Mouse (Mus musculus) urinary bladder, postnatal 4 days (tissue): ENCODE data around the gene Rgs3.
"Not testable (repeated sequence)": the region's sequence is repeated elsewhere in the genome, so short reads cannot be mapped to it uniquely, and the experiment has no call there.

Source experiments
- DNase-seq, 2 experiments: peaks; one replicate each; pipeline ENCODE4 v3.0.0; 2021 to 2022; ENCODE audit warnings: low spot score in 2 of 2

The Rgs3 gene

GRCm38 (mm10) chr4:62551966-62552365 is 7.7 kb upstream of the Rgs3 start:
- DNase-seq: no peak

- no peak for DNase-seq
These were observed 2.2 kb upstream of the Rgs3 start for GRCm38 (mm10) chr4:62557436-62557835.

- peak; percentile 47 to 73 for DNase-seq
These were observed 1.4 kb downstream of the Rgs3 start for GRCm38 (mm10) chr4:62560963-62561629.

GRCm38 (mm10) chr4:62561630-62562001 is 2.0 kb downstream of the Rgs3 start:
- DNase-seq: no peak

- no peak for DNase-seq
These were observed 2.4 kb downstream of the Rgs3 start for GRCm38 (mm10) chr4:62562006-62562405.

GRCm38 (mm10) chr4:62566530-62566929 is 6.9 kb downstream of the Rgs3 start:
- DNase-seq: no peak

- no peak for DNase-seq
These were observed 8.0 kb downstream of the Rgs3 start for GRCm38 (mm10) chr4:62567696-62568095.

GRCm38 (mm10) chr4:62568359-62568758 is 8.7 kb downstream of the Rgs3 start:
- DNase-seq: no peak

GRCm38 (mm10) chr4:62569603-62570002 is 10.0 kb downstream of the Rgs3 start:
- no peak for DNase-seq

GRCm38 (mm10) chr4:62570029-62570428 is 10.4 kb downstream of the Rgs3 start:
- DNase-seq: no peak

- no peak for DNase-seq
These were observed 23.0 kb downstream of the Rgs3 start for GRCm38 (mm10) chr4:62582365-62583264.

- DNase-seq: peak in 1 of 2 experiments; percentile 35
These were observed 23.8 kb downstream of the Rgs3 start for GRCm38 (mm10) chr4:62583265-62584092.

GRCm38 (mm10) chr4:62587067-62587466 is 27.4 kb downstream of the Rgs3 start:
- no peak for DNase-seq

GRCm38 (mm10) chr4:62590878-62591277 is 31.2 kb downstream of the Rgs3 start:
- no peak for DNase-seq

- no peak for DNase-seq
These were observed 31.7 kb downstream of the Rgs3 start for GRCm38 (mm10) chr4:62591326-62591725.

GRCm38 (mm10) chr4:62593546-62594240 is 34.0 kb downstream of the Rgs3 start:
- DNase-seq: not testable (repeated sequence)

- no peak for DNase-seq
These were observed 34.8 kb downstream of the Rgs3 start for GRCm38 (mm10) chr4:62594442-62594841.

- DNase-seq: peak in 1 of 2 experiments; percentile 60
These were observed 36.4 kb downstream of the Rgs3 start for GRCm38 (mm10) chr4:62596051-62596450.

GRCm38 (mm10) chr4:62600549-62600948 is 40.9 kb downstream of the Rgs3 start:
- DNase-seq: no peak

GRCm38 (mm10) chr4:62603607-62604006 is 44.0 kb downstream of the Rgs3 start:
- DNase-seq: no peak

- DNase-seq: no peak
These were observed 44.4 kb downstream of the Rgs3 start for GRCm38 (mm10) chr4:62604094-62604493.
